Mouse (Mus musculus) adrenal gland, adult 10 weeks (tissue): ENCODE results near the gene Olfr318. TPM values are rescaled to one million over a fixed set of nuclear protein-coding genes. Genes with fewer than 3 reads are reported as not detected.

Source experiments
- polyA plus RNA-seq: library from polyadenylated mRNA; stranded (reverse); fragments of 350-450 nt; fragmentation: Illumina TruSeq; extraction: RNeasy Lipid Tissue Mini Kit (QIAGEN cat#74804); gene quantifications from one replicate; pipeline ENCODE4 v1.2.3, GENCODE M21; 2014; ENCODE audit warnings: low read depth, low replicate concordance

Olfr318 gene
- polyA plus RNA-seq: not detected

DNA sequence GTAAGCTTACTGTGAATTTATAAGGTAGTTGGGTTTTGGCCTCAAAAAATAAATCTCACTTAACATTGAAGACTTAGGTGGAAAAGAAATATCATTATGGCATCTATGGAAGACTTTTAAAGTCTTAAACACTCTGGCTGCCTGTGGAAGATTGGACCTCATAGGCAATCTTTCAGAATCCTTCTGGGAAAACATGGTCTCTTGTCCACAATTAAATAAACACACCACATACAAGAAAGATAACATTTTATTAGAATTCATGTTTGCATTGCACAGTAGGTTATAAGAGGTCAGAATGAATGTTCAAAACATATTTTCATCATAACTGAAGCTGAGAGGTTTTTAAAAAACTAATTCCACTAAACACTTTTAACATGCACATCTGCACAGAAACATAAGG is at the start of gene Olfr318:
Gene Olfr318, minus strand, starts transcription at position 101 of the 400 bp plus-strand sequence.

DNA sequence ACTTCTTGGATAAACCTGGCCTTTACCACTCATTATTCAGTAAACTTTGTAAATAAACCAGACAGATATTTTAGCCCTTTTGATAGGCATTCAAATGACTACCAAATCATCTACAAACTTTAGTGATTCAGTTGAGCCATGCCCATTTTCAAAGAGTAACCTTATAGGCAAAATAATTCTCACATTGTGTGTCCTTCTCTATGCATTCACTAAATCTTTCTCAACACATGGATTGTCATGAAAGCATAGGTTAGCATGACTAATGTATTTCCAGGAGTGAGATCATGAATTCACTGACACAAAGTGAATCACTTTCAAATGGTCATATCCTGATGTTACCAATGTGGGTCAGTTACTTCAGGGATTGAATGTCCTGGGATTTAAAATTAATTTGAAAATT is 49.1 kb upstream of the Olfr318 start, which contains the start of gene Olfr315:
Gene Olfr315, plus strand, starts transcription at position 301 of the 400 bp plus-strand sequence.

DNA sequence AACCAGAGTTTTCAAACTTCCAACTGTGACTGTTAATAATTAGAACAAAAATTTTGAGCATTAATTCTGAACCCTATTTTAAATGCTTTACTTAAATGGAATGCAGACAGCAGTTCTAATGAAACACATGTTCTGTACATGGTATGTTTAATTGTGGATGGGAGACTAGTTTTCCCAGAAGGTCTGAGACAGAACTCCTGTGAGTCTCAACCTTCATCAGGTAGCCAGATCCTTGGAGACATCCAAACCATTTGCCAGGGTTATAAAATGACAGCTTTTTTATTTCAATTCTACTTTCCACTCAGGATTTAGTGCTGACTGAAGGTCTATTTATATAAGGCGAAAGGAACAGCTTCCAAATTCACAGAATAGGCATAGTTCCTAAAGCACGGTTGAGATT is 28.6 kb upstream of the Olfr318 start, which contains the start of gene Olfr316:
Gene Olfr316, plus strand, starts transcription at position 301 of the 400 bp plus-strand sequence.

DNA sequence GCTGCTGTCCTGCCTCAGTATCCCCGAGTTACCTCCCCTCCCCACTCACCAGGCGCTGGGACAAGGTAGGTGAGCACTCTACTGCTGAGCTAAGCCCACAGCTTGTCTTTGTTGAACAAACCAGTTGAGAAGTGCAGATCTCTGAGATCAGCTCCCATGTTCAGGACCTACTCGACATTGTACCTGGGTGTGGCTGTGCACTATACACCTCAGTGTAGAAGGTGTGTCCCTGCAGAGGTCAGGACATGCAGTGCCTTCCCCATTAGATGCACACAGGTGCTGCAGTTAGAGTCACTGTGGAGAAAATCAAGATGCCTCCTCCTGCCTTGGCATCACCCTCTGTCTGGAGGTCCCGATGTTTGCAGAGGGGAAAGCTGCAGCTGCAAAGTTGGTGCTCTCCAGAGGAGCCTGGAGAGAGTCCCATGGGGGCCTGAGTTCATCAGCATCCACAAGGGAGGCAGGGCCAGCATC is 15.0 kb upstream of the Olfr318 start, which contains the start of gene Olfr317:
Gene Olfr317, minus strand, starts transcription at position 421 of the 471 bp plus-strand sequence.

DNA sequence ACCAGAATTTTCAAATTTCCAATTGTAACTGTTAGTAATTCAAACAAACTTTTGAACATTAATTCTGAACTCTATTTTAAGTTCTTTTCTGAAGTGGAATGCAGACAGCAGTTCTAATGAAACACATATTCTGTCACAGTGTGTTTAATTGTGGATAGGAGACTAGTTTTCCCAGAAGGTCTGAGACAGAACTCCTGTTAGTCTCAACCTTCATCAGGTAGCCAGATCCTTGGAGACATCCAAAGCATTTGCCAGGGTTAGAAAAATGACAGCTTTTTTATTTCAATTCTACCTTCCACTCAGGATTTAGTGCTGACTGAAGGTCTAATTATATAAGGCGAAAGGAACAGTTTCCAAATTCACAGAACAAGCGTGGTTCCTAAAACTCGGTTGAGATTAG is 25.0 kb downstream of the Olfr318 start, which contains the start of gene Olfr319:
Gene Olfr319, plus strand, starts transcription at position 301 of the 400 bp plus-strand sequence.

DNA sequence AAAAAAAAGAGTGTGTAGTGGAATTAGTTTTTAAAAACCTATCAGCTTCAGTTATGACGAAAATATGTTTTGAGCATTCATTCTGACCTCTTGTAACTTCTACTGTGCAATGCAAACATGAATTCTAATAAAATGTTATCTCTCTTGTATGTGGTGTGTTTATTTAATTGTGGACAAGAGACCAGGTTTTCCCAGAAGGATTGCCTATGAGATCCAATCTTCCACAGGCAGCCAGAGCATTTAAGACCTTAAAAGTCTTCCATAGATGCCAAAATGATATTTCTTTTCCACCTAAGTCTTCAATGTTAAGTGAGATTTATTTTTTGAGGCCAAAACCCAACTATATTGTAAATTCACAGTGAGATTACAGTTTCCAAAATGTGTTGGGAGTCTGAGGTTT is 43.0 kb downstream of the Olfr318 start, which contains the start of gene Olfr320:
Gene Olfr320, plus strand, starts transcription at position 301 of the 400 bp plus-strand sequence.

Other genes starting within 250 kb of the Olfr318 start
- gene Olfr332, start 231.5 kb downstream of the Olfr318 start, polyA plus RNA-seq: not detected
- gene Olfr331, start 221.4 kb downstream of the Olfr318 start, polyA plus RNA-seq: not detected
- gene Olfr330, start 189.2 kb downstream of the Olfr318 start, polyA plus RNA-seq: 1.5 TPM
- 3.0 TPM for gene Olfr329-ps, start 177.6 kb downstream of the Olfr318 start, polyA plus RNA-seq
- gene Olfr328, start 168.4 kb downstream of the Olfr318 start, polyA plus RNA-seq: not detected
- not detected for gene Olfr224, start 153.5 kb downstream of the Olfr318 start, polyA plus RNA-seq
- gene Olfr325, start 146.3 kb downstream of the Olfr318 start, polyA plus RNA-seq: not detected
- gene Olfr324, start 128.9 kb downstream of the Olfr318 start, polyA plus RNA-seq: not detected
- gene 2210407C18Rik, start 107.9 kb downstream of the Olfr318 start, polyA plus RNA-seq: not detected
- gene Olfr323, start 93.5 kb downstream of the Olfr318 start, polyA plus RNA-seq: not detected
- gene Trim58, start 83.5 kb downstream of the Olfr318 start, polyA plus RNA-seq: not detected
- not detected for gene Olfr322, start 65.2 kb downstream of the Olfr318 start, polyA plus RNA-seq
- gene Olfr320, start 42.9 kb downstream of the Olfr318 start, polyA plus RNA-seq: not detected
- gene Olfr319, start 24.9 kb downstream of the Olfr318 start, polyA plus RNA-seq: not detected
- not detected for gene Olfr317, start 15.2 kb upstream of the Olfr318 start, polyA plus RNA-seq
- not detected for gene Olfr316, start 28.7 kb upstream of the Olfr318 start, polyA plus RNA-seq
- not detected for gene Olfr315, start 49.2 kb upstream of the Olfr318 start, polyA plus RNA-seq
- gene Olfr314, start 58.9 kb upstream of the Olfr318 start, polyA plus RNA-seq: not detected
- 4.1 TPM for gene Fam183b, start 77.9 kb upstream of the Olfr318 start, polyA plus RNA-seq
- gene Olfr313, start 91.0 kb upstream of the Olfr318 start, polyA plus RNA-seq: not detected
- gene Olfr312, start 105.2 kb upstream of the Olfr318 start, polyA plus RNA-seq: not detected
- gene Olfr311, start 115.2 kb upstream of the Olfr318 start, polyA plus RNA-seq: not detected
- 5.5 TPM for gene Gm12258, start 123.1 kb upstream of the Olfr318 start, polyA plus RNA-seq
- 6.7 TPM for gene 2810021J22Rik, start 143.2 kb upstream of the Olfr318 start, polyA plus RNA-seq
- 5.9 TPM for gene Zfp39, start 180.2 kb upstream of the Olfr318 start, polyA plus RNA-seq
- gene Btnl10, start 193.9 kb upstream of the Olfr318 start, polyA plus RNA-seq: not detected
- 13.2 TPM for gene Rnf187, start 214.9 kb upstream of the Olfr318 start, polyA plus RNA-seq
- gene Hist3h2ba, start 224.9 kb upstream of the Olfr318 start, polyA plus RNA-seq: not detected
- 13.1 TPM for gene Hist3h2a, start 230.7 kb upstream of the Olfr318 start, polyA plus RNA-seq
- not detected for gene Trim17, start 230.7 kb upstream of the Olfr318 start, polyA plus RNA-seq